Mouse (Mus musculus): Measurements from ENCODE around the gene Lins1.

GRCm38 (mm10) chr7:66661572-66661971 is 28.1 kb upstream of the Lins1 start:
- peak; percentile 61 for TF ChIP-seq CTCF (conservative IDR thresholded peaks at IDR 0.05; ENCODE audit: low read length)
- TF ChIP-seq NANOG (IDR thresholded peaks at IDR 0.05; ENCODE audit: borderline replicate concordance, low read length) = no peak
- TF ChIP-seq POU5F1 (IDR thresholded peaks at IDR 0.05; ENCODE audit: borderline replicate concordance, low read length) = no peak

All from E14TG2a.4 (cell line).